Mouse (Mus musculus) stomach, postnatal 0 days (tissue): ENCODE results near the gene Ccl25. TPM values are rescaled to one million over a fixed set of nuclear protein-coding genes. Genes with fewer than 3 reads are reported as not detected.
A peak's percentile ranks its signal among the peaks of the same experiment; 100 is the strongest.

Source experiments
- ATAC-seq: fragments of 200-750 bp; cut with Nextera tagmentation; 2 replicates; pipeline ENCODE4 v1.8.0; 2017; ENCODE audit not compliant: low FRiP score, low TSS enrichment
- DNase-seq: peaks from one replicate; pipeline ENCODE4 v3.0.0-alpha.2; 2016; ENCODE audit warnings: low spot score
- H3K27ac ChIP-seq: fragments of 300-500 bp; sonication (generic); replicated peaks from 2 replicates; pipeline ENCODE4 v1.5.1; 2014; ENCODE audit warnings: mild to moderate bottlenecking, control low read depth
- H3K27me3 ChIP-seq: fragments of 300-500 bp; sonication (generic); 2 replicates; pipeline ENCODE4 v1.6.1; 2014; ENCODE audit warnings: low read length; ENCODE audit not compliant: control insufficient read depth, insufficient read depth
- H3K36me3 ChIP-seq: fragments of 300-500 bp; sonication (generic); 2 replicates; pipeline ENCODE4 v1.6.1; 2014; ENCODE audit warnings: low read length, mixed read lengths; ENCODE audit not compliant: control insufficient read depth, insufficient read depth
- H3K4me1 ChIP-seq: fragments of 300-500 bp; sonication (generic); replicated peaks from 2 replicates; pipeline ENCODE4 v1.6.1; 2014; ENCODE audit warnings: antibody characterized with exemption; ENCODE audit not compliant: control insufficient read depth, insufficient read depth
- H3K4me2 ChIP-seq: fragments of 300-500 bp; sonication (generic); replicated peaks from 2 replicates; pipeline ENCODE4 v1.6.1; 2014; ENCODE audit warnings: low read depth, mild to moderate bottlenecking, control low read depth, moderate library complexity
- H3K4me3 ChIP-seq: fragments of 300-500 bp; sonication (generic); 2 replicates; pipeline ENCODE4 v1.5.1; 2014; ENCODE audit warnings: low read depth, low read length, control low read depth
- H3K9ac ChIP-seq: fragments of 300-500 bp; sonication (generic); 2 replicates; pipeline ENCODE4 v1.6.1; 2014; ENCODE audit warnings: mild to moderate bottlenecking, low read length, control low read depth, mixed read lengths
- H3K9me3 ChIP-seq: fragments of 300-500 bp; sonication (generic); 2 replicates; pipeline ENCODE4 v1.6.1; 2016; ENCODE audit warnings: low read length; ENCODE audit not compliant: control insufficient read depth
- CTCF ChIP-seq: IDR thresholded peaks from 2 replicates; pipeline ENCODE4 v1.5.1; 2016; ENCODE audit warnings: antibody characterized with exemption, low read depth, mild to moderate bottlenecking, moderate library complexity
- EP300 ChIP-seq: optimal IDR thresholded peaks from 2 replicates; pipeline ENCODE3; 2016; ENCODE audit warnings: antibody characterized with exemption
- WGBS: fragments of 180-500 bp; shearing (Covaris S2); extraction: QIAGEN DNeasy Blood & Tissue Kit; methylation state at CpG from one replicate; pipeline ENCODE4 v1.1.7; 2014; 5-methylcytosine and 5-hydroxymethylcytosine counted together
- polyA plus RNA-seq: library from polyadenylated mRNA; unstranded; fragments of >200 nt; fragmentation: Nextera tagmentation; extraction: Ambion mirVana; gene quantifications from 2 replicates; pipeline ENCODE4 v1.2.1, GENCODE M21; 2015

Ccl25 gene
- polyA plus RNA-seq, 1 experiment from 2014 or later: 5.3 TPM

DNA sequence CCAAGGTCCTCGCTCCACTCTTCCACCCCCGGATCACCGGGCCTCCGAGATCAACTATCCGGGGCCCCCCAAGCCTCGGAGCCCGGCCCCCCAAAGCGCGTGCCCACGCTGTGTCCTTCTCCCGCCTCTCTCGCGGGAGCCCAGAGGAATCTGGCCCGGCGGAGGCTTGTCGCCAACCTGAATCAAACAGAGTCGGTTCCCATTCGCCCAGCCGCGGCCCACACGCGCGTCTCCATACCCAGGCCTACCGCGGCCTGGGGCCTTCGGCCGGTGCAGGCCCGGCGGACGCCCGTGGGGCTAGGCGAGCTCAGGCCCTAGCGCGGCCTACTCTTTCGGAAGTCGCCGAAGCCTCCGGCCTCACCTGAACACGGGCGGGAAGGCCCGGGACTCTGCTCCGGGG is 485 bp upstream of the Ccl25 start:
- H3K27me3 ChIP-seq: no peaks in the 10 kb centered on the region
- peak overlapping the region; percentile 92 for H3K27ac ChIP-seq
- H3K4me3 ChIP-seq: peak overlapping the region; percentile 99
- no peaks in the 10 kb centered on the region for H3K9me3 ChIP-seq
- no peak for DNase-seq
- H3K4me2 ChIP-seq: peak overlapping the region; percentile 53
- H3K36me3 ChIP-seq: peaks cover 14% of the 10 kb centered on the region
- peak; percentile 80 for ATAC-seq
- peaks cover 4% of the 10 kb centered on the region; the same call in 1 of the 2 replicates for H3K4me1 ChIP-seq
- TF ChIP-seq CTCF (no peak), EP300 (no peak)
- H3K9ac ChIP-seq: peak overlapping the region; percentile 98
- WGBS: 0% methylated on average over 42 of the region's 42 CpGs

DNA sequence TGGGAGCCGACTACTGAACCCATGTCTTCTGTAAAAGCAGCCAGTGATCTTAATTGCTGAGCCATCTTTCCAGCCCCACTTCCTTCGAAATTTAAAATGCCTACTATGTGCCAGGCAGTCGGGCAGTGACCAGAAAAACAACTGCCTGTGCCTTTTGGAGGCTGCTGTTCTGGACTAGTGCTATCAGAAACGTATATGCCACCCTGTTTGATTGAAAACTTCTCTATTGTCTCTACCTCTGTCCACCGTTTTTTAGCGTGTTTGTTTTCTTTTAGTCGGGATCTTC is 684 bp downstream of the Ccl25 start:
- peak overlapping the region; percentile 98 for H3K9ac ChIP-seq
- no peaks in the 10 kb centered on the region for H3K9me3 ChIP-seq
- peak overlapping the region; percentile 53 for H3K4me2 ChIP-seq
- TF ChIP-seq CTCF (no peak), EP300 (no peak)
- peak overlapping the region; percentile 91 for H3K27ac ChIP-seq
- ATAC-seq (no peak), DNase-seq (no peak)
- H3K4me3 ChIP-seq: peak overlapping the region; percentile 99
- 31% methylated on average over 7 of the region's 7 CpGs for WGBS
- peaks cover 15% of the 10 kb centered on the region for H3K36me3 ChIP-seq
- H3K4me1 ChIP-seq: peaks cover 4% of the 10 kb centered on the region; the same call in 1 of the 2 replicates
- no peaks in the 10 kb centered on the region for H3K27me3 ChIP-seq

DNA sequence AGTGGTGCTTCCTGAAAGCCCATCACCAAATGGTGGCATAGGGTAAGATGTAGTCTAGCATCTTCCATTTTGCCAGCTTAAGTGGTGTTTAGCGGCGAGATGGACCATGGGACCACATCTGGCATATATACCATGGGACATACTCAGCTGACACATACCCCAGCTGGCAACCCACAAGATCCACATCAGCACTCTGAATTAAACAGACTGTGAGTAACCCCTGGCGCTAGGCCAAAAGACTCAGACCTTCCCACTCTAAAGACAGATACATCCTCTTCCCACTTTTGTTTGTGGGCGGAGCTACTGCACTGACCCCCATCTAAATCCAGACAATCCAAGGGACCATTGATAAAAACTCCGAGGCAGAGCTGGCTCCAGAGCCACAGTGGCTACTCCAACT is 4.0 kb downstream of the Ccl25 start:
- H3K27ac ChIP-seq: no peak overlapping the region
- no peak overlapping the region for H3K9ac ChIP-seq
- DNase-seq (no peak), ATAC-seq (no peak)
- H3K4me2 ChIP-seq: no peak overlapping the region
- no peak overlapping the region for H3K4me3 ChIP-seq
- whole genome bisulfite sequencing: 84% methylated on average over 5 of the region's 5 CpGs
- no peaks in the 10 kb centered on the region for H3K9me3 ChIP-seq
- H3K36me3 ChIP-seq: peaks cover 24% of the 10 kb centered on the region
- TF ChIP-seq EP300 (no peak), CTCF (no peak)
- H3K27me3 ChIP-seq: no peaks in the 10 kb centered on the region
- H3K4me1 ChIP-seq: no peaks in the 10 kb centered on the region

DNA sequence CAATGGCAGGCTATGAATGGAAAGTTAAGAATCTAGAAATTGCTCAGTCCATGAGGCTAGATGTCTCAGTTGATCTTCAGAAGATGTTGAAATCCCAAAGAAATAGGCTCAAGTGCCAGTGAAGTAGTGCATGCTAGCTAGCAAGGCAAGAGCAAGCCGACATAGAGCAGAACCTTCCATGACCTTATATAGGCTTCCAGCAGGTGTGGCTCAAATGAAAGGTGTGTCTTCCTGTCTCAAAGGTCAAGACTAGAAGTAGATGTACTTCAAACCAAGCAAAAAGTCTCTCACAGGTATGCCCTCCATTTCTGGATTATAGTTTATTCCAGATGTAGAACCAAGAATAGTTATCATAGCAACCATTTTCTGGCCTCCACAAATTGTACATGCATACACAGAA is 9.0 kb downstream of the Ccl25 start:
- ATAC-seq: no peak
- TF ChIP-seq CTCF: no peak
- TF ChIP-seq EP300: no peak

DNA sequence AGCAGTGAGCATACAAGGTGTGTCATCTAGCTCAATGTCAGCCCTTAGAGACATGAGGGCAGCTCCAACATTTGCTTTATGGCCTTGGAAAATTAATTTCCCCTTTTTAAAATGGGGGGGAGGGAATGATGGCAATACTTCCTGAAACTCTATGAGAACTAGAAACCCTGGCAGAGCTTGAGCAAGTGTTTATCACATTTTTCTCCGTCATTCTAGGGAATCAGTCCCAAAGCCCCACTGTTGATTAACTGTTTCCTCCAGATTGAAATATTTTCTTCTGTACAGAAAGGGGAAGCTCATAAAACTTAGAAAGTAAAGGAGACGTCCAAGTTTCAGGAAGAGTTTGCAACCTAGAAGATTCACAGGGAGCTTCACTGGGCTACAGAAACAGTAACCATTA is 10.7 kb downstream of the Ccl25 start:
- TF ChIP-seq EP300 (no peak), CTCF (no peak)
- H3K36me3 ChIP-seq: peaks cover 11% of the 10 kb centered on the region
- DNase-seq (no peak), ATAC-seq (no peak)
- no peak overlapping the region for H3K4me3 ChIP-seq
- 79% methylated on average over 2 of the region's 2 CpGs for WGBS
- H3K4me1 ChIP-seq: no peaks in the 10 kb centered on the region
- no peaks in the 10 kb centered on the region for H3K9me3 ChIP-seq
- H3K4me2 ChIP-seq: no peak overlapping the region
- no peak overlapping the region for H3K27ac ChIP-seq
- H3K27me3 ChIP-seq: no peaks in the 10 kb centered on the region
- no peak overlapping the region for H3K9ac ChIP-seq

More for the DNA sequence above, 9.0 kb downstream of the Ccl25 start:
- DNase-seq: no peak
- 92% methylated on average over 1 of the region's 1 CpGs for WGBS
- Histone ChIP-seq H3K4me1 (no peaks in the 10 kb centered on the region), H3K4me2 (no peak overlapping the region), H3K27ac (no peak overlapping the region), H3K36me3 (peaks cover 17% of the 10 kb centered on the region), H3K9ac (no peak overlapping the region), H3K27me3 (no peaks in the 10 kb centered on the region), H3K4me3 (no peak overlapping the region), H3K9me3 (no peaks in the 10 kb centered on the region)

DNA sequence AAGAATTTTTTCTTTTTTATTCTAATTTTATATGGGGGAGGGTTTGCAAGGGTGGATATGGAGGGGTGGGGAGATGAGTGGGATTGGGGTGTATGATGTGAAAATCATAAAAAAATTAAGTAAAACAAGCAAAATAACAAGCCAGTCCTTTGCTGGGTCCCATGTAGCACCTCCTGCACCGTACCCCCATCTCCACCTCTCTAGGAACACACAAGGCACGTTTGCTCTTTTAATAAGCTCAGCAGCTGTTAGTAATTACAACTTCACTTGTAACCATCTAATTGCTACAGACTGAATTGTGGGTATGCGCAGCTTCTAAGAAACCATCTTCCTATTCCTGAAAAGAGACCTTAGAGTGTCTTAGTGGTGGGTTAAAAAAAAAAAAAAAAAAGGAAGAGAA is 15.2 kb downstream of the Ccl25 start:
- Histone ChIP-seq H3K27me3 (no peaks in the 10 kb centered on the region), H3K4me1 (no peaks in the 10 kb centered on the region), H3K4me3 (no peak overlapping the region), H3K36me3 (0 out of 2 replicates have a peak, but pooled peaks cover 3% of the 10 kb centered on the region), H3K4me2 (no peak overlapping the region), H3K9ac (no peak overlapping the region), H3K9me3 (no peaks in the 10 kb centered on the region), H3K27ac (no peak overlapping the region)
- WGBS: 94% methylated on average over 3 of the region's 3 CpGs
- TF ChIP-seq CTCF (no peak), EP300 (no peak)
- ATAC-seq: no peak
- DNase-seq: no peak
